Mouse (Mus musculus) urinary bladder, adult 18-20 months (tissue): ENCODE measurements around the gene Cklf.
"Not testable (repeated sequence)": the region's sequence is repeated elsewhere in the genome, so short reads cannot be mapped to it uniquely, and the experiment has no call there.

ENCODE experiments used
- DNase-seq, 2 experiments: peaks; one replicate each; pipeline ENCODE4 v3.0.0; 2022; ENCODE audit warnings: low spot score in 2 of 2, mixed read lengths in 2 of 2

Gene Cklf

DNA sequence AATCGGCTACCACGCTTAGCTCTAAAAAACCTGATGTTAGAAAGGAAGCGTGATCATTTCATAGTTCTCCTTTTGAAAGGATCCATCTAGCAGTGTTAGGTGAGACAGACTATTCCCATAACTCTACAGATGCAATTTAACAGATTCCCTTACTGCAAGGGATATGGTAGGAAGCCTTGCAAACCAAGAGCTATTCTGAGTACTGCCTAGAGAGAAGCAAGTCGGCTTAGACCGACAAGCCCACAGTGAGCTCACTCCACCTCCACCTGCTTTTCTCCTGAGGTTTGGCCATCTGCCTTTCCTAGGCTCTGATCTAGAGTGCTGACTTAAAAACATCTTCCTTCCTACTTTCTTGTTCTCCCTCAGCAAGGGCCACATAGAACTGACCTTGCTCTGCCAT, 11.1 kb downstream of the Cklf start:
- DNase-seq: not testable (repeated sequence)

DNA sequence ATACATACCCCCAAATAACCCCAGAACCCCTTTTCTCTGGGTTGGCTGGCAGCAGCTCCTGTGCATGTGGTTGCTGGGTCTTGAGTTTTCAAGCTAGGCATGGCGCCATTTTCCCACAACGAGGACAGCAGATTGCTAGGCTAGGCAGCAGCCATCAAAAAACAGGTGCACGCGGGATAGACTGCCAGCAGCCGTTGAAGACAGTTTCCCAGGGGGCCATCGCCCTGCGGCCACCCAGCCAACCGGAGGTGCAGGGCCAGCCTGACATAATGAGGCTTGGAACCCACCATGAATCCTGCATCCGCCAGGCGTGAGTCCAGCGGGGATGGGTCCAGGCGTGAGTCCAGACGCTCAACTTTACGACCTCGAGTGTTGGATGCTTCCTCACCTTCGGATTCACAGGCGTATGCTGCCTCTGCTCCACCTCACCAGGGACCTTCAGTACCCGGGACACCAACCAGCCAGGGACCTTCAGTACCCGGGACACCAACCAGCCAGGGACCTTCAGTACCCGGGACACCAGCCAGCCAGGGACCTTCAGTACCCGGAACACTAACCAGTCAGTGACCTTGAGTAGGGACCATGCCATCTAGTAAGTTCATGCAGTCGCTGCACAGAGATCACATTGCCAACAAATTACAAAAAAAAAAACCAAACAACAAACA, 13.7 kb downstream of the Cklf start:
- DNase-seq: not testable (repeated sequence)

DNA sequence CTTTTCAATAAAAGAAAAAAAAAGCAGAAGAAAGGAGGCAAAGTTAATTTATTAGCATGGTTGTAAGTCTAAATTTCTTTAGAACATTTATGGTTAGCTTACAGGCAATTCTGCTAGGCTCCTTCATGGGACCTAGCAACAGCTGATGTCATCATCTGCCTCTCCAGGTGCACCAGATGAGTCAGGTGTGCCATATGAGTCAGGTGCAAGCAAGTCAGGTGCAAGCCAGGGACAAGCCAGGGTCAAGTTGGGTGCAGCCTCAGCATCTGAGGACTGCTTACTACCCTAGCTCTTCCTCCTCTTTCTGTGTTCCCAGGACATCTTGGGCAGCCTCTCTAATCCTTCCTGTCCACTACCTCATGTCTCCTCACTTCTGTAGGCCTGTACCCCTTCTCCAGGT, 17.7 kb downstream of the Cklf start:
- no peak for DNase-seq

DNA sequence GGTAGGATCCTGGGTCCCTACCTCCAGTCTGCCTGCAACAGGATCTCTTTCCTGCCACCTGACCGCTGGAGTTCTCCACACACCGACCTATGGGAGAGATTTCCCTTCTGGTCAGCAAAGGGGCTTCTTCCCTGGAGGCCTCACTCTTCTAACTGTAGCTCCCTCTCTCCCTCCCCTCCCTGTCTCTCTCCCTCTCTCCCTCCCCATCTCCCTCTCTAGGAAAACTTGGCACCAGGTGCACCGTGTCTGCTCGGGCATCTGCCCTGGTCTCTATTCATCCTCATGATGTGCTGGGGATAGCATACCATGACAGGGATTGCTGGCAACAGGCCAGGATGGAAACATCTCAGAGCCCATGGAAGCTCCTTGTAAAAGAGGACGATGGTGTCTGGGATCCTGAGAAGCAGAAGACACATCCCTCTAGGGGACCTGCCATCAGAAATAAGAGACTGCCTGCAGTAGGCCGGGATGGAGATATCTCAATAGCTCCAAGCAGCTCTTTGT, 18.3 kb downstream of the Cklf start:
- DNase-seq: no peak

DNA sequence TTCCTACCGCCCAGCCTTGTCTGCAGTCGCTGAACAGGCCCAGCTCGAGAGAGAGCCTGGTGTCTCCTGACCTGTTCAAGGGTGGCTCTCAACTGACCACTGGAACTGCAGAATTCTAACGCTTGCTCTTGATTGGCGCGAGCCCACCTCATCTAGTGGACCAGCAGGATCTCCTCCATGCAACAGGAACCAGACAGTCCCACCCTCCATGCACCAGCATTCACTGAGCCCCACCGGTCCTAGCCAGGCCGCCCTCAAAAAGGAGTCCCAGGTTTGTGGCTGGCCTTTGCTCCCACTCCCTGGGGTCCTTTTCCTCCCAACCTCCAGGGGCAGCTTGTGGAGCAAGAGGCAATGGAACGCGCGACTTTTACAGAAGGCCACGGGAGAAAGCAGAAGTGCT, 42.4 kb downstream of the Cklf start, which contains the start of gene Cmtm2a:
Gene Cmtm2a (minus strand): TSS at position 101 of the 400 bp plus-strand sequence.
- not testable (repeated sequence) for DNase-seq

DNA sequence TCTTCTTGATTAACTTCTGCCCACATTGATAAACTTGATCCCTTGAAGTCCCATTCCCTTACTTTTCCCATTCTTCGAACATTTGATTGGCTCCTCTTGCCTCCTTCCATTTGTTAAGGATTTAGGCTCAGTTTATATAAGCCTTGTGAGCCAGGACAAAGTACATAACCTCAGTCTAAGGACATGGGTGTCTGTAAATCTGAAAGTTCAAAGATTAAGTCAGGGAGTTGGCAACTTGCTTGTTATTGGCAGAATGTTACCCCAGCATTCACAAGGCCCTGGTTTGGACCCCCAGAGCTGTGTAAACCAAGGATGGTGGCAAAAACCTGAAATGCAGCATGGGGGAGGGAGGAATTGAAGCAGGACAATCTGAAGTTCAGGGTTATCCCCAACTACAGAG, 43.7 kb downstream of the Cklf start:
- DNase-seq: no peak

DNA sequence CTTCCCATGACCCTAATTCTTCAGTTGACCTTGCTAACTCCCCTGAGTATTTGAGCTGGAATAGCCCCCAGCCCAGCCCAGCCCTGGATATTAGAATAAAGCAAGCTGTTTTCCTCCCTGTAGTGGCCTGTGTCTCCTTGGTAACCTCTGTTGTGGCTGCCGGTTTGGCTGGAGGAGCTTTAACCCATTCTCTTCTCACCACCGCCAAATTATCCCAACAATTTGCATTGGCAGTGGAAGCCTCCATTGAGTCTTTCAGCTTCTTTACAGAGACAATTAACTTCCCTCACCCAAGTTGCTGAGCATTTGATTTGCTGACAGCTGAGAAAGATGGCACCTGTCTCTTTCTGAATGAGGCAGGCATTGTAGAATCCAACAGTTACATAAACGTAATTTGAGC, 50.9 kb downstream of the Cklf start:
- not testable (repeated sequence) for DNase-seq

DNA sequence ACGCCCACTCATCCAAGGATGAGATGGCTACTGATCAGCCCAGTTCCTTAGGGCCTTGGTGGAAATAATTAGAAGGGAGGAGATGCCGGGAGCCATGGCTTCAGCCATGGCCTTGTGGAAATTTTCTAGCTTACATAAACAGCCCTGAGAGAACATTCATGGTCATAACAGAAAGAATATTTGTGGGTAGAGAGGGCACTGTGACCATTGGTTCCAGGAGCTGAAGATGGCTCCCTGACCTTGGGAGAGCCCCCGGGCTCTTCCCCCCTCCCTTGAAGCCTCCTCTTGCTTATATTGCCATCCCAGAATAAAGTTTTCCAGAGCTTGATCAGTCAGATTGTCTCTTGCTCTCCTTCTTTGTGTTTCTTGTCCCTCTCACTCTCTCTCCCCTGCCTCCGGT, 51.9 kb downstream of the Cklf start:
- DNase-seq: not testable (repeated sequence)

DNA sequence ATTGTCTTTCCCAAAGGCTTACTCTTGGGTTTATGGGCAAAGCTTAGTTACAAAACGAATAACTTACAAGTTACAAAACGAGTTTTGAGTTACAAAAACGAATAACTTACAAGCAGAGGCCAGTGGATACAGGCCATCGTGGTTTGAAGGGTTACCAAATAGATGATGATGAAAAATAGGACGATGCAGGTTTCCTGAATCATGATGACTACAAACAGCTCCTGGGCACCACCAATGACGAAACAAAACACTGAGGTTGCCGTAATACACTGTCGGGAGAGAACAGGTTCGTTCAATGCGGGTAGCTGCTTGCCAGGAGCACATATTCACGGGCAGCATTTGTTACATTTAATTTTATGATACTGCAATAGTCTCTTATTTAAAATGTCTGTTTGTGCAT, 54.3 kb downstream of the Cklf start:
- DNase-seq: no peak

DNA sequence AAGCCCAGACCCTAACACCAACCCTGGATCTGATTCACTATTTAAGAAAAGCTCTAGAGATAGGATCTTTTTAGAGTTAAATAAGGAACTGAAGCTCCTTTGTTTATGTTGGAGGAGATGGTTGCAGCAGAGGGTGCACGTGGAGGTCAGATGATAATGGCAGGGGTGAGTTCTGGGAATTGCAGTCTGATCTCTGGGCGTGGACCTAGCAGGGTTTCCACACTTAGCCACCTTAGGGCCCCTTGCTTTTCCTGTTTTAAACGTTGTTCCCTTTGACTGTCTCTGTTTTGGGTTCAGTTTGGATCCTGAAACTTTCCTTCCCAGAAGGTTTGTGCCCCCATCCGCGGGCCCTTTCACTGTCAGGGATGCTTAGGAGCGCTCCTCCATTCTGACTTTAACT, 57.7 kb downstream of the Cklf start:
- not testable (repeated sequence) for DNase-seq

DNA sequence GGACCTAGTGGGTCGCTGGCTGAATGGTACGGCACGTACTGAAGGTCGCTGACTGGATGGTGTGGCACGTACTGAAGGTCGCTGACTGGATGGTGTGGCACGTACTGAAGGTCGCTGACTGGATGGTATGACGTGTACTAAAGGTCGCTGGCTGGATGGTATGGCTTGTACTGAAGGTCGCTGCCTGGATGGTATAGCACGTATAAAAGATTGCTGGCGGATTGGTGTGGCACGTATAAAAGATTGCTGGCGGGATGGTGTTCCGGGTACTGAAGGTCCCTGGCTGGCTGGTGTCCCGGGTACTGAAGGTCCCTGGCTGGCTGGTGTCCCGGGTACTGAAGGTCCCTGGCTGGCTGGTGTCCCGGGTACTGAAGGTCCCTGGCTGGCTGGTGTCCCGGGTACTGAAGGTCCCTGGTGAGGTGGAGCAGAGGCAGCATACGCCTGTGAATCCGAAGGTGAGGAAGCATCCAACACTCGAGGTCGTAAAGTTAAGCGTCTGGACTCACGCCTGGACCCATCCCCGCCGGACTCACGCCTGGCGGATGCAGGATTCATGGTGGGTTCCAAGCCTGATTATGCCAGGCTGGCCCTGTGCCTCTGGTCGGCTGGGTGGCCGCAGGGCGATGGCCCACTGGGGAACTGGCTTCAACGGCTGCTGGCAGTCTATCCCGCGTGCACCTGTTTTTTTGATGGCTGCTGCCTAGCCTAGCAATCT, 58.9 kb downstream of the Cklf start, which contains the start of the genes Gm45711 and Cmtm1:
Gene Gm45711 (minus strand): TSS at position 641 of the 715 bp plus-strand sequence.
Gene Cmtm1 (minus strand): TSS at position 705 of the 715 bp plus-strand sequence.
- DNase-seq: not testable (repeated sequence)

DNA sequence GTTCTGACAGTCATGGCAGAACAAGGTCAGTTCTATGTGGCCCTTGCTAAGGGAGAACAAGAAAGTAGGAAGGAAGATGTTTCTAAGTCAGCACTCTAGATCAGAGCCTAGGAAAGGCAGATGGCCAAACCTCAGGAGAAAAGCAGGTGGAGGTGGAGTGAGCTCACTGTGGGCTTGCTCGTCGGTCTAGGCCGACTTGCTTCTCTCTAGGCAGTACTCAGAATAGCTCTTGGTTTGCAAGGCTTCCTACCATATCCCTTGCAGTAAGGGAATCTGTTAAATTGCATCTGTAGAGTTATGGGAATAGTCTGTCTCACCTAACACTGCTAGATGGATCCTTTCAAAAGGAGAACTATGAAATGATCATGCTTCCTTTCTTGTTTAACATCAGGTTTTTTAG, 61.4 kb downstream of the Cklf start:
- not testable (repeated sequence) for DNase-seq

DNA sequence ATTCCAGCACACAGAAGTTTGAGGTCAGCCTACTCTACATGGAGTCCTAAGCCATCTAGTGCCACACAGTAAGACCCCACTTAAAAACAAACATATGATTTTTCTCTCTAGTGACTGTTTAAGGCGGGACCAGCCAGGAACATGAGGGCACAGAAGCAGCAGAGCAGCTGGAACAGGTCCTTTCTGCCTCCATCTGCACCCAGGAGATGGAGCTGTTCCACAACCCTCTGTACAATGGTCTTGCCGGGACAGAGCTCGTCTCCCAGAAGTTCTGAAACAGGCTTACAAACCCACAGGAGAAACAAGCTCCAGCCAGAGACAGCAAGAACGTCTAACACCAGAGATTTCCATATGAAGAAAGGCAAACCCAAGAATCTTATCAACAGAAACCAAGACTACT, 62.6 kb downstream of the Cklf start:
- no peak for DNase-seq
